Mouse (Mus musculus) hematopoietic stem cell, adult 5-6 weeks (primary cell): ENCODE measurements around the gene Acvr1. TPM values are rescaled to one million over a fixed set of nuclear protein-coding genes. Genes with fewer than 3 reads are reported as not detected.

Experiments used
- ATAC-seq, 2 experiments: fragments of 125-278 bp in 1 of 2; replicated peaks in 1 of 2; 2 replicates each; pipeline ENCODE4 v1.8.0; 2016 to 2017; ENCODE audit warnings: inconsistent platforms in 2 of 2, mild to moderate bottlenecking in 2 of 2, moderate number of reproducible peaks in 2 of 2, low read depth in 1 of 2, moderate TSS enrichment in 1 of 2; ENCODE audit not compliant: low FRiP score in 2 of 2, poor library complexity in 2 of 2, severe bottlenecking in 2 of 2, insufficient read depth in 1 of 2, low TSS enrichment in 1 of 2
- total RNA-seq: library from RNA; stranded (forward); fragments of 172-1452, 232-1000 nt; gene quantifications from 2 replicates; pipeline ENCODE4 v1.2.3, GENCODE M21; 2017

Acvr1 gene
- total RNA-seq, 1 experiment from 2014 or later = 1.0 TPM

DNA sequence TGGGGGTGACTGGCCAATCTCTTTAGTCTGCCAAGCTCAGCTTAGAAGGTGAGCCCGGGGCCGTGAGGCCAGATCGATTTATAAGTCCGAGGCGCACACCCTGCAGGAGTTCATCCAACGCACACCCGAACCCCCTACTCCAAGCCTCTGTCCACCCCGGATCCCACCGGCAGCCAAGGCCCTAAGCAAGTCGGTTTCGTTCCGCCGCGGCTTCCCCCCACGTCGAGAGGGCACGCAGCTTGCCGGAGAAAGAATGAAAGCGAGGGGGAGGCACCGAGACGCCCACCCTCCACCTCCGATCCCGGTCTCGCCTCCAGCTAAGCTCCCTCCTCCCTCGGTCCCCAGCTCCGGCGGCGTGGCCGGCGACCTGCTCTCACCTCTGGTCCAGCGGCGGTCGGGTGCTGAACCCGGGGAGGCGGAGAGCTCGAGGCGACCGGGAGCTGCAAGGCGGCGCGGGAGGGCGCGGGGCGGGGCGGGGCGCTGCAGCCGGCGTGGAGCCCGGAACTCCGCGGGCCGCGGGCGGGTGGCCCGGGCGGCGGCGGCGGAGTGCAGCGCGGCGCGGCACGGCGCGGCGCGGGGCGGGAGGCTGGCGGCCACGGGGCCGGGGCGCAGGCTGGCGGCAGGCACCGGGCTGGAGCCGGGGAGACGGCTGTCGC lies 419 bp downstream of the Acvr1 start:
- ATAC-seq = peak; percentile 25 to 43

GRCm38 (mm10) chr2:58566049-58566409 lies 928 bp downstream of the Acvr1 start:
- ATAC-seq = no peak

DNA sequence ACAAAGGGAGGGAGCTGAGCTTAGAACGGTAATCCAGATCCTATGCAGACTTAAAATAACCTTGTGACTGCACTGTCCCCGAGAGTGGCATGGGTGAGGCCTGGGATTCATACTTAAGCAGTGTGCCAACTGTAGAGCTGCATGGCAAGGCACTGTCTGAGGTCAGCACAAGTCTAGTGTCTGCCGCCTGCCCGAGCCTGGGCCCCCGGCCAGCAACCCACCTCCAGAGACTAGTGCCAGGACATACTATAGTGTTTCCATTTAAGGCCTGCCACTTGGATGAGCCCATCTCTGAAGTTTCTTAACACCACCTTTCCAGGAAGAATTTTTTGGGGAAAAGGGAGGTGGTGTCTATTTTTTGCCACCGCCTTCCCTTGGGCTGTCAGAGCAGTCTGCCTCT lies 1.7 kb downstream of the Acvr1 start:
- no peak for ATAC-seq

DNA sequence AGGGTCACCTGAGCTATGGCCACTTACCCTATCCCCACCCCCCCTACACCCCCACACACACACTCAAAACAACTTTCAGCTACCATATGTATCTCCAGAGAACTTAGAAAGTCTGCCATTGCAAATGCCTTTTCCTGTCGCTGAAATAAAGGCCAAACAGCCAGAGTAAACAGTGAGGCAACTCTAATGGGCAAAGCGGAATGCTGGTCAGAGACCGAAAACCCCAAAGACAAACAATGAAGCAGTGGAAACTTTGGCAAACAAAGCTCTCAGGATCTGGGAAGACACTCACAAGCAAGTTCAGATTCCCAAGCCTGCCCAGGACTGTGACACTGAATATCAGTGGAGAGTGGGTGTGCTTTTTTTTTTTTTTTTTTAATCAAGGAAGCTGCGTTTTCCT lies 4.8 kb downstream of the Acvr1 start:
- no peak for ATAC-seq

DNA sequence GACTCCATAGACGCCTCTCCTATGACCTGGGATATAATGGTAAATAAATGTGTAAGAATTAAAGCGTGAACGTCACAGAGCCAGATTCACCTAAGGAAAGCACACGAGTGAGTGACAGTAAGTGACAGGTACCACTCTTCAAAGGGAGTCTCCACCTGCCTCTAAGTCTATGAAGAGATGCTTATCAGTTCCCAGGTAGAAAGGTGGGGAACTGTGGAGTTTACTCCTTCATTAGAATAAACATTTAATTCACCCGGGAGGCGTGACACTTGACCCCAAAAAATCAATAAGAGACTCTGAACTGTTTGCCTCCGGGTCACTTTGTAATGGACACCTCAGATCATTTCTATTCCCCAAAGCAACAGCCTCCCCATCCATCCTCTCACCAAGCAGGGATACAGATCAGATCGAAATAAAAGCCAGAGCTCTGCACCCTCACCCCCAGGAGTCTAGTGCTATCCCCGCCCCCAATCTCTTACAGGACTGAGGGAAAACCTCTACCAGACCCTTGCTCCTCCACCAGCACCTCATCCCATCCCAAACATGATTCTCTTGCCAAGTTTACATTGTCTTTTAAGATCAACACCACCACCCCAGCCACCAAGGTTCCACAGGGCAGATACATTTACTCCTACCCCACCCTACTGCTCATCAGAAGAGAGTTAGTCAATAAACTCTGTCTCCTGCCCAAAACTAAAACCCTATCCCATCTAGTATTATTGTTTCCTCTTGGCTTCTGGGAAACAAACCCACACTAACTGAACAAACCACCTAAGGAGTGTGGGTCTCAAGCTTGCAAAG lies 9.7 kb downstream of the Acvr1 start:
- ATAC-seq = no peak

- ATAC-seq = no peak
Measured at GRCm38 (mm10) chr2:58552296-58552695, 14.7 kb downstream of the Acvr1 start.

DNA sequence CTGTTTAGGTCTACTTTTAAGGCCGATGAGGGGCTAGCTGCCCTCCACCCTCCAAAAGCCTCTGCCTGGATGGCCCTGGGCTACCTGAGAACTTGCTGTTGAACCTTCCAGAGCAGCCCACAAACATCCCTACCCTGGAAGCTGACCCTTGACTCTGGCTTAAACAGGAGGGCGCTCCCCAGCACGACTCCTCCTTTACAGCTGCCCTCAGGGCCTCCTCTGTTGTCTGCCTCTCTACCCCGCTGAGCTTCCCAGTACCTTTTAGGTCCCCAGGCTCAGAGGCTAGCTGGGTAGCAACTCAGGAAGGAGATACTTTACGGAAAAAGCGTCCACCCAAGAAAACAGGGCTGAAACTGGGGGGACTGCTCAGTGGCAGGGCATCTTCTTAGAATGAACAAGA lies 15.1 kb downstream of the Acvr1 start:
- no peak for ATAC-seq

DNA sequence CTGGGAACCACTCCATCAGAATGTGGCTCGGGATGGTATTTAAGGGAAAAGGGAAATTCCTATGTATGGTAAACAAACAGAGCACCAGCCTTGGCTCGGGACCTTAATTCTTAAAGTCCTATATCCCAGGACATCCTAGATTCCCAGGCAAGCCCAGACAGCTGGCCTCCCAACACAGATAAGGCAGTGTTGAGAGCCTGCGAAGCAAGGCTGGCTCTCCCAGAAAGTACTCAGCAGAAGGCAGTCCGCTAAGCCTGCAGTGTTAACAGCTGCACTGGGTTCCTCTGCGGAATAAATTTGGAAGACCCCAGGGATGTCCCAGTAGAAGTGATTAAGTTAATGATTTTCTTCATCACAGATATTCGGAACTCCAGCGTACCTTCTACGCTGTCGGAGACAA lies 16.5 kb downstream of the Acvr1 start:
- ATAC-seq = no peak

DNA sequence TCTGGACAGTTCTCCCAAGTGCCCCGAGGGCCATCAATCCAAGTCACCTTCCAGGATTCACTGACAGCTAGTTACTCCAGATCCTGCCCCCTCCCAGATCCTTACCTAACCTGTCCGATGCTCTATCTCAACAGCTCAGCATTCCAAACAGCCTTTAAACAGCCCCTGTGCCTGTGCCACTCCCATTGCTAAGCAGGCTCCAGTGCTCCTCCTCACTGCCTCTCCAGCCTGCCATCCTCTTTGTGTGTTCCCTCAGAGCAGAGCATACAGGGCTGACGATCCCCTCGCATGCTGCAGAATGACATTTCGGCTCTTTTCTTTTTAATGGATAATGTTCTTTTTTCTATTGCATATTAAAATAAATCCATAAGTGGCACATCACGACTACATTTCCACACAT lies 17.0 kb downstream of the Acvr1 start:
- no peak for ATAC-seq

- ATAC-seq = no peak
Measured at GRCm38 (mm10) chr2:58548943-58549342, 18.0 kb downstream of the Acvr1 start.

DNA sequence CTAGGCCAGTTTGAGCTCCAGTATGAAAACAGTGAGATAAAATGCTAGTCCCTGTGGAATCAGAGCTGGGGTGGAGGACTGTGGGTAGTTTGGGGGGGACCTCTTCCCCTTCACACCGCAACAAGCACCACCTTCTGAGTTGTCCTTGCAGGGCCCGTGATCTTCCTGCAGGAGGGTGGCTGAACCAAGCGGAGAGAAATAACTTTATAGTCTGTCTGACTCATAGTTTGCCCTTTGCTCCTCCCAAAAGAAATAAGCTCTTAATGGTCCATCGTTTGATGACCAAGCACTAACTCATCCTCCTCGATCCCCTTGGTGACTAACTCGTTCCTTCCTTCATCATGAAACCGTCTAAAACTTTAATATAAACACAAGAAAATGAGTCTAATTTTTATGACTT lies 20.7 kb downstream of the Acvr1 start:
- no peak for ATAC-seq

GRCm38 (mm10) chr2:58544368-58544767 lies 22.6 kb downstream of the Acvr1 start:
- ATAC-seq = peak; percentile 36 to 37; a peak in 3 of 4 replicates

DNA sequence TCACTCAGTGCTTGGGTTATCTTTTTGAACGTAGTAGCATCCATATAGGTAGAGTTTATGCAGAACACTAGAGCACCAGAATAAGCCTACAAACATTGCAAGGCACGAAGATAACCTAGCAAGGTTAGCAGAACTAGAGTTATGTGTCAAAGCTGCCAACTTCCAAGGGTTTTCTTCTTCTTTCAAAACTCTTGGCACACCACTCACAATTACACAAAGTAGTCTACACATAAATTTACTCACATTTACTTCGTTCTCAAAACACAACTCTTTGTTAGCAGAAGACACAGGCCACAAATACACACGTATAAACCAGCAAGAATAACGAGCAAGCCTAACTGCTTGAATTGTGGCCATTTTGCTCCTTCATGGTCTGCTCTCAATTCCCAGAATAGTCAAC lies 23.7 kb downstream of the Acvr1 start:
- ATAC-seq = no peak

DNA sequence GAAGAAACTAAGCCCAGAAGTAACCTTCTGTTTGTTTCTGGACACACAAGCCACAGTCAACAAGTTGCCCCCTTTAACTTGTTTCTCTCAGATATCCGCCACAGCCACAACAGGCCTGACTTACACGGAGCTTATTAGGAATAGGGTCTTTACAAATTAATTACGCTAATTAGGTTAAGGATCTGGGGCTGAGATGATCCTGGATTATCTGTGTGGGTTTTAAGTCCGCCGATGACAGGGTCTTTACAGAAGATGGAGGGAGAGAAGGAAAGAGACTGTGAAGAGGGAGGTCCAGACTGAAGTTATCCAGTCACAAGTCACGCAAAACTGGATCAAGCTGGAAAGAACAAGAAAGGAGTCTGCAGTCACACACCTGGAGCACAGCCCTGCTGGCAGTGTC lies 28.8 kb downstream of the Acvr1 start:
- no peak for ATAC-seq

DNA sequence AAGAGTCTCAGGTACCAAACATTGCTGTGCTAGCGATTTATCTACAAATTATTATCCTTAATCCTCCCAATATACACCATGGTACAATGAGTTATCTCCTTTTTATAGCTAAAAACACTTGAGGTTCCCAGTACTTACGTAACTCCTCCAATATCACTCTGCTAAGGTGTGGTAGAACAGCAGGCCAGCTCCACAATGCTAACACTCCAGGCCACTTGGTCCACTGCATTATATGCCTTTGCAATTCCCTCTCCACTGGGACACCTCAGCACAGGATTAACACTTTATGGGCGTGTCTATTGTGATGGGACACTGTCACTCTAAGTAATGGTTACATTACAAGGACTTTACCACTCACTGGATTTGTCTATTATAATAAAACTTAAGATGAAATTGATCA lies 30.2 kb downstream of the Acvr1 start:
- no peak for ATAC-seq

GRCm38 (mm10) chr2:58535233-58535632 lies 31.7 kb downstream of the Acvr1 start:
- no peak for ATAC-seq

- ATAC-seq = peak; percentile 89 to 92
Measured at GRCm38 (mm10) chr2:58534379-58534778, 32.6 kb downstream of the Acvr1 start.

- no peak for ATAC-seq
Measured at GRCm38 (mm10) chr2:58533521-58534001, 33.4 kb downstream of the Acvr1 start.
